Mouse (Mus musculus) ES-E14 (cell line): ENCODE data around the gene Rflna.

ENCODE experiments used
- CHD2 ChIP-seq: IDR thresholded peaks from 2 replicates; pipeline ENCODE4 v1.6.1; 2014; ENCODE audit warnings: mild to moderate bottlenecking, low read depth, low read length, inconsistent platforms
- HCFC1 ChIP-seq: IDR thresholded peaks from 2 replicates; pipeline ENCODE4 v1.6.1; 2012; ENCODE audit warnings: low read length, inconsistent platforms, borderline replicate concordance; ENCODE audit not compliant: insufficient read depth
- MAFK ChIP-seq: IDR thresholded peaks from 2 replicates; pipeline ENCODE4 v1.6.1; 2014; ENCODE audit warnings: mild to moderate bottlenecking, low read depth, low read length, inconsistent platforms; ENCODE audit not compliant: insufficient read depth
- ZC3H11A ChIP-seq: IDR thresholded peaks from 2 replicates; pipeline ENCODE4 v1.6.1; 2012; ENCODE audit warnings: low read depth, mild to moderate bottlenecking, inconsistent platforms, low read length, borderline replicate concordance
- ZNF384 ChIP-seq: IDR thresholded peaks from 2 replicates; pipeline ENCODE4 v1.6.1; 2012; ENCODE audit warnings: low read depth, low read length, inconsistent platforms

DNA sequence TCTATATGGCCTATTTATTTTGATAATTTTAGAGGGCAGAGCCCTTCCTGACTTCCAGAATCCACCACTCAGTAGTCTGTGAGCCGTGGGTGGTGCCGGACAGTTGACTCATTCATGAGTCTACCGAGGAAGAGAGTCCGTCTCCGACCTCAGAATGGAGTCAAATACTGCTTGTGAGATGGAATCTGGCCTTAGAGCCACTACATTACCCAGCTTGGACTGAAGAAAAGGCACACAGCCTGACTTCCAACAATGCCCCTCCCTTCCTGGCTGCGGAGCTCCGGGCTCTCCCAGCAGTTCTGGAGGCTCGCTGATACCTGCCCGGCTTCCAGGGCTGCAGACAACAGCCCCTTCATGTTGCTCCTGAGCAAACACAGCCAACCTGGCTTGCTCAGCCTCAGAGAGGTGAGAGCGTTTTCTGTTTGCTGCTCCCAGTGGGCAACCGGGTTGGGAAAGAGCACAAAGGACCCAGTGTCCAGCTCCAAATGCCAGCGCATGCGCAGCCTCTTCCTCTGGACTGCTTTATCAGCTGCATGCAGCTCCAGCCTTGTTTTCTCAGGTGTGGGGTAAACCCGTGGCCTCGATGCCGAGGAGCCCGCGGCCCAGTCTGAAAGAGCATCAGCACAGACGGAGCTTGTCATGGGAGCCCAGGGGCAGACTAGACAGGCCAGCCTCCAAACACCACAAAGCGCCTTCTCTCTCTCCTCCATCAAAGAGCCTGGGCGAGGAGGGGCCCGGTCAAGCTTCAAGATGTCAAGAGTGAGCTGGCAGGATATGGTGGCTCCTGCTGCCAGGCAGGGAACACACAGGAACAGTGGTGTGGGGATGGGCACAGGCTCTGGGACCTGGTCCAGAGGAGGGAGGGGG, 39.0 kb upstream of the Rflna start:
- TF ChIP-seq CHD2, result no peak
- TF ChIP-seq ZNF384, result no peak
- no peak for TF ChIP-seq MAFK
- TF ChIP-seq HCFC1, result no peak
- TF ChIP-seq ZC3H11A, result no peak
